Mouse (Mus musculus): ENCODE measurements around the gene Gm4559.
"Not testable (repeated sequence)": the region's sequence is repeated elsewhere in the genome, so short reads cannot be mapped to it uniquely, and the experiment has no call there.

Gene Gm4559

GRCm38 (mm10) chr7:142278183-142278582, 4.0 kb upstream of the Gm4559 start:
- peak; percentile 75 to 81 for DNase-seq

- not testable (repeated sequence) for DNase-seq
These were observed 15.9 kb downstream of the Gm4559 start, which contains the start of gene Gm2431 for GRCm38 (mm10) chr7:142258254-142258653. Gene Gm2431, minus strand, starts transcription at chr7:142258354.

GRCm38 (mm10) chr7:142255517-142255916, 18.6 kb downstream of the Gm4559 start:
- peak; percentile 40 to 45 for DNase-seq

GRCm38 (mm10) chr7:142249824-142250223, 24.3 kb downstream of the Gm4559 start:
- peak; percentile 15 to 29 for DNase-seq

- DNase-seq: no peak
These were observed 33.2 kb downstream of the Gm4559 start, which contains the start of gene Gm40460 for GRCm38 (mm10) chr7:142240978-142241377. Gene Gm40460, minus strand, starts transcription at chr7:142241078.

- no peak for DNase-seq
These were observed 42.6 kb downstream of the Gm4559 start for GRCm38 (mm10) chr7:142231540-142231939.

GRCm38 (mm10) chr7:142229871-142230270, 44.3 kb downstream of the Gm4559 start, which contains the start of gene Krtap5-5:
Gene Krtap5-5, minus strand, starts transcription at chr7:142229971.
- not testable (repeated sequence) for DNase-seq

GRCm38 (mm10) chr7:142224518-142224917, 49.6 kb downstream of the Gm4559 start:
- DNase-seq: no peak

All from cerebellum, adult 18-20 months (tissue).